Mouse (Mus musculus) liver, adult 2 months (tissue): ENCODE data around the gene Mbd4. TPM values are rescaled to one million over a fixed set of nuclear protein-coding genes. Genes with fewer than 3 reads are reported as not detected.

Experiments
- DNase-seq: peaks from one replicate; pipeline ENCODE4 v3.0.0-alpha.2; 2011; ENCODE audit warnings: low read depth, low spot score; ENCODE audit errors: extremely low read depth
- H3K27ac ChIP-seq: fragments of 200-500 bp; replicated peaks from 2 replicates; pipeline ENCODE4 v1.5.1; 2012; ENCODE audit warnings: low read depth, mild to moderate bottlenecking, control low read depth, inconsistent platforms, low read length; ENCODE audit not compliant: insufficient read depth
- H3K27me3 ChIP-seq: fragments of 200-500 bp; 2 replicates; pipeline ENCODE4 v1.6.1; 2012; ENCODE audit warnings: mild to moderate bottlenecking, moderate library complexity, low read length, inconsistent platforms; ENCODE audit not compliant: control insufficient read depth, insufficient read depth
- H3K36me3 ChIP-seq: fragments of 200-500 bp; 2 replicates; pipeline ENCODE4 v1.6.1; 2012; ENCODE audit warnings: low read length, inconsistent platforms; ENCODE audit not compliant: control insufficient read depth, insufficient read depth
- H3K4me1 ChIP-seq: fragments of 200-500 bp; 2 replicates; pipeline ENCODE4 v1.6.1; 2011; ENCODE audit warnings: low read length; ENCODE audit not compliant: control insufficient read depth, insufficient read depth
- H3K4me3 ChIP-seq: fragments of 200-500 bp; 2 replicates; pipeline ENCODE4 v1.5.1; 2011; ENCODE audit warnings: low read depth, mild to moderate bottlenecking, control low read depth, low read length, moderate library complexity; ENCODE audit not compliant: insufficient read depth
- H3K79me2 ChIP-seq: fragments of 200-500 bp; 2 replicates; pipeline ENCODE4 v1.6.1; 2012; ENCODE audit warnings: inconsistent platforms, mild to moderate bottlenecking, low read length, moderate library complexity; ENCODE audit not compliant: control insufficient read depth, insufficient read depth
- H3K9ac ChIP-seq: fragments of 200-500 bp; 2 replicates; pipeline ENCODE4 v1.6.1; 2012; ENCODE audit warnings: low read depth, mild to moderate bottlenecking, control low read depth, inconsistent platforms, low read length
- CTCF ChIP-seq: fragments of 200-500 bp; IDR thresholded peaks from 2 replicates; pipeline ENCODE4 v1.5.1; 2011; ENCODE audit warnings: low read depth, low read length, control low read depth
- POLR2A ChIP-seq: fragments of 200-500 bp; IDR thresholded peaks from 2 replicates; pipeline ENCODE4 v1.6.1; 2011; ENCODE audit warnings: low read length, control low read depth; ENCODE audit not compliant: insufficient read depth; ENCODE audit errors: extremely low read depth
- WGBS: fragments of 180-500 bp; shearing (Covaris S2); methylation state at CpG from one replicate; pipeline ENCODE4 v1.1.7; 2018; 5-methylcytosine and 5-hydroxymethylcytosine counted together
- polyA plus RNA-seq: library from polyadenylated mRNA; depleted of rRNA; stranded (reverse); fragments of >200 nt; gene quantifications from 2 replicates; pipeline ENCODE4 v1.2.3, GENCODE M21; 2012
- total RNA-seq: library from RNA; depleted of rRNA; stranded (reverse); fragments of >200 nt; gene quantifications from 2 replicates; pipeline ENCODE4 v1.2.3, GENCODE M21; 2014

The Mbd4 gene
- total and polyA plus RNA-seq, 2 experiments = 0.31 to 1.8 TPM

GRCm38 (mm10) chr6:115804432-115805192 is 48.6 kb downstream of the Mbd4 start:
- DNase-seq = no peak
- 68% methylated on average over 10 of the region's 10 CpGs for WGBS
- H3K27ac ChIP-seq = no peak overlapping the region
- no peaks in the 10 kb centered on the region for H3K27me3 ChIP-seq
- peaks cover 9% of the 10 kb centered on the region for H3K4me1 ChIP-seq
- no peak overlapping the region for H3K4me3 ChIP-seq
- H3K36me3 ChIP-seq = peaks cover 23% of the 10 kb centered on the region
- H3K9ac ChIP-seq = no peak overlapping the region
- H3K79me2 ChIP-seq = peaks cover 8% of the 10 kb centered on the region; the same call in 1 of the 2 replicates
- no peak for TF ChIP-seq CTCF
- TF ChIP-seq POLR2A = no peak

- H3K79me2 ChIP-seq = peaks cover 8% of the 10 kb centered on the region; the same call in 1 of the 2 replicates
- peak; percentile 40 for DNase-seq
- peaks cover 9% of the 10 kb centered on the region for H3K4me1 ChIP-seq
- H3K27me3 ChIP-seq = no peaks in the 10 kb centered on the region
- H3K36me3 ChIP-seq = peaks cover 23% of the 10 kb centered on the region
- WGBS = 59% methylated on average over 16 of the region's 16 CpGs
- H3K27ac ChIP-seq = no peak overlapping the region
- no peak overlapping the region for H3K4me3 ChIP-seq
- H3K9ac ChIP-seq = no peak overlapping the region
- TF ChIP-seq CTCF = peak; percentile 68
- TF ChIP-seq POLR2A = no peak
Measured at GRCm38 (mm10) chr6:115803541-115804382, 49.4 kb downstream of the Mbd4 start.

DNA sequence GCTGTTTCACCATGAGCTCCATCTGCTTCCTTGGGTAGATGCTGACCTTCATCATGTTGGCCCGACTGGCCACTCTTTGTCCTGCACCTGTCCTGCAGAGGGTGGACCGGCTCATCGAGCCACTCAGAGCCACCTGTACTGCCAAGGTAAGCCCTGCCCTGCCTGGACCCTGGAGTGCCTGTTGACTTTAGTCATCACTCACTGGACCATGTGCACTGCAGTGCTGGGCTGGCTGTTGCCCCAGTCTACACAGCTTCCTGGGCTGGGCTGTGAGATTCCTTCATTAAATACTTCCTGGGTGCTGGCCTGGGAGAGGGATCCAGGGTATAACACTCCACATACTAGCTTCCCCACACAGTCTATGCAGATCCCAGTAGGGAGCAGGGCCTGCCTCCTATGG is 51.4 kb downstream of the Mbd4 start:
- H3K4me1 ChIP-seq = peaks cover 4% of the 10 kb centered on the region
- H3K27me3 ChIP-seq = no peaks in the 10 kb centered on the region
- H3K36me3 ChIP-seq = peaks cover 23% of the 10 kb centered on the region
- DNase-seq = no peak
- H3K27ac ChIP-seq = no peak overlapping the region
- H3K9ac ChIP-seq = no peak overlapping the region
- H3K79me2 ChIP-seq = no peaks in the 10 kb centered on the region
- TF ChIP-seq CTCF (no peak), POLR2A (no peak)
- H3K4me3 ChIP-seq = no peak overlapping the region
- WGBS = 79% methylated on average over 3 of the region's 3 CpGs

GRCm38 (mm10) chr6:115792691-115793215 is 60.4 kb downstream of the Mbd4 start:
- Histone ChIP-seq H3K27ac (no peak overlapping the region), H3K79me2 (no peaks in the 10 kb centered on the region), H3K4me3 (no peak overlapping the region), H3K36me3 (no peaks in the 10 kb centered on the region), H3K4me1 (no peaks in the 10 kb centered on the region), H3K9ac (no peak overlapping the region), H3K27me3 (no peaks in the 10 kb centered on the region)
- TF ChIP-seq POLR2A (no peak), CTCF (no peak)
- WGBS = 89% methylated on average over 21 of the region's 21 CpGs
- DNase-seq = no peak

- no peaks in the 10 kb centered on the region for H3K36me3 ChIP-seq
- H3K27me3 ChIP-seq = no peaks in the 10 kb centered on the region
- no peak overlapping the region for H3K4me3 ChIP-seq
- WGBS = 87% methylated on average over 34 of the region's 34 CpGs
- no peak overlapping the region for H3K27ac ChIP-seq
- no peak overlapping the region for H3K9ac ChIP-seq
- TF ChIP-seq CTCF = no peak
- TF ChIP-seq POLR2A = no peak
- H3K79me2 ChIP-seq = no peaks in the 10 kb centered on the region
- no peaks in the 10 kb centered on the region for H3K4me1 ChIP-seq
- peak; percentile 23 for DNase-seq
Measured at GRCm38 (mm10) chr6:115791842-115792686, 61.1 kb downstream of the Mbd4 start.
